Mouse (Mus musculus) lung, adult 2 months (tissue): ENCODE data around the gene Myd88. TPM values are rescaled to one million over a fixed set of nuclear protein-coding genes. Genes with fewer than 3 reads are reported as not detected.
A peak's percentile ranks its signal among the peaks of the same experiment; 100 is the strongest.
"Not testable (repeated sequence)": the region's sequence is repeated elsewhere in the genome, so short reads cannot be mapped to it uniquely, and the experiment has no call there.

ENCODE experiments used
- DNase-seq: peaks from one replicate; pipeline ENCODE4 v3.0.0; 2022
- H3K4me1 ChIP-seq: fragments of 200-500 bp; 2 replicates; pipeline ENCODE4 v1.6.1; 2011; ENCODE audit warnings: low read length; ENCODE audit not compliant: control insufficient read depth, insufficient read depth
- H3K4me3 ChIP-seq: fragments of 200-500 bp; replicated peaks from 2 replicates; pipeline ENCODE3; 2011; ENCODE audit warnings: low read depth, mild to moderate bottlenecking, control low read depth, low read length; ENCODE audit errors: extremely low read depth
- CTCF ChIP-seq: fragments of 200-500 bp; IDR thresholded peaks from 2 replicates; pipeline ENCODE4 v1.5.1; 2011; ENCODE audit warnings: mild to moderate bottlenecking, low read length, control low read depth; ENCODE audit not compliant: insufficient read depth
- POLR2A ChIP-seq: fragments of 200-500 bp; IDR thresholded peaks from 2 replicates; pipeline ENCODE4 v1.6.1; 2011; ENCODE audit warnings: low read depth, mild to moderate bottlenecking, control low read depth, low read length, borderline replicate concordance; ENCODE audit errors: extremely low read depth
- WGBS: fragments of 180-500 bp; shearing (Covaris S2); methylation state at CpG from one replicate; pipeline ENCODE4 v1.1.7; 2018; 5-methylcytosine and 5-hydroxymethylcytosine counted together
- polyA plus RNA-seq: library from polyadenylated mRNA; depleted of rRNA; stranded (reverse); fragments of >200 nt; gene quantifications from 2 replicates; pipeline ENCODE4 v1.2.3, GENCODE M21; 2012; rRNA removed

The Myd88 gene
- polyA plus RNA-seq: 29.3 and 38.5 TPM in 2 replicates

GRCm38 (mm10) chr9:119340909-119341816, at the start of gene Myd88:
Gene Myd88, minus strand, starts transcription at chr9:119341411.
- Histone ChIP-seq H3K4me1 (peaks cover 7% of the 10 kb centered on the region), H3K4me3 (peak within 1 kb of the TSS; percentile 79)
- no peak for TF ChIP-seq CTCF
- TF ChIP-seq POLR2A: peak; percentile 88; the same call in 1 of the 2 replicates
- under 1% methylated on average over 68 of the region's 68 CpGs for WGBS
- DNase-seq: peak; percentile 92

DNA sequence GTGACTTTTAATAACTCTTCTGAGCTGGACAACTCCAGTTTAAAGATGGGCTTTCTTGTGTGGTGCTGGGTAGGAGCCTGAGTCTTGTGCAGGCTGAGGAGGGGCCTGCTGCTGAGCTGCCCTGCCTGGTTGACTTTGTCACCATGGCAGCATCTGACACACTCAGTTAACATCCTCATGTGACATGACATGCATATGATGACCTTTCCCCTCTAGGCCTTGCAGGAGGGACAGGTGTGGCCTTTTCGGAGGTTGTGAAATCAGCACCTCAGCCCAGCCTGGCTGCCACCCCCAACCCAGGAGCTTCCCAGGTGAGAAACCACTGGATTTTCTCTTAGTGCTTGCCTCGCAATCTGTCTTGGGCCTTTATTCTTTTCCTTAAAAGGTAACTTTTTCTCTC, 49.0 kb upstream of the Myd88 start:
- TF ChIP-seq POLR2A: no peak
- TF ChIP-seq CTCF: no peak
- DNase-seq: no peak
- Histone ChIP-seq H3K4me3 (no peak overlapping the region), H3K4me1 (no peaks in the 10 kb centered on the region)
- WGBS: 90% methylated on average over 2 of the region's 2 CpGs

GRCm38 (mm10) chr9:119388956-119389355, 47.7 kb upstream of the Myd88 start:
- Histone ChIP-seq H3K4me3 (no peak overlapping the region), H3K4me1 (no peaks in the 10 kb centered on the region)
- 46% methylated on average over 5 of the region's 5 CpGs for WGBS
- TF ChIP-seq POLR2A (no peak), CTCF (no peak)
- DNase-seq: no peak

GRCm38 (mm10) chr9:119382603-119383002, 41.4 kb upstream of the Myd88 start:
- DNase-seq: no peak
- Histone ChIP-seq H3K4me1 (no peaks in the 10 kb centered on the region), H3K4me3 (no peak overlapping the region)
- WGBS: 70% methylated on average over 6 of the region's 6 CpGs
- no peak for TF ChIP-seq CTCF
- TF ChIP-seq POLR2A: no peak

DNA sequence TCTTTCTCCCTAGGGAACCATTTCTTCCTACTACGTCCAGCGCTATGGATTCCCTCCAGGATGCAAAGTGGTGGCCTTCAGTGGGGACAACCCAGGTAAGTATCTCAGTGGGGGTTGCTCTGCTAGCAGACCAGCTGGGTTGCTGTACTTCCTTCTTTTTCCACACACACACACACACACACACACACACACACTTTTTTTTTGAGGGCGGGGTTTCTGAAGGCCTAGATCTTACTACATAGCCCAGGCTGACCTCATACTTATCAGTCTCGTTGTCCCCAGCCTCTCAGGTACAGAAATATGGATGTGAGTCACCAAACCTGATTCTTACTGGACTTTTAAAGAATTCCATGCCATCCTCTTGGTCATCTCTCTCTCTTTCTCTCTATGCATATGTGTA, 37.0 kb upstream of the Myd88 start:
- Histone ChIP-seq H3K4me1 (no peaks in the 10 kb centered on the region), H3K4me3 (no peak overlapping the region)
- no peak for DNase-seq
- 85% methylated on average over 4 of the region's 4 CpGs for WGBS
- TF ChIP-seq POLR2A (no peak), CTCF (no peak)

DNA sequence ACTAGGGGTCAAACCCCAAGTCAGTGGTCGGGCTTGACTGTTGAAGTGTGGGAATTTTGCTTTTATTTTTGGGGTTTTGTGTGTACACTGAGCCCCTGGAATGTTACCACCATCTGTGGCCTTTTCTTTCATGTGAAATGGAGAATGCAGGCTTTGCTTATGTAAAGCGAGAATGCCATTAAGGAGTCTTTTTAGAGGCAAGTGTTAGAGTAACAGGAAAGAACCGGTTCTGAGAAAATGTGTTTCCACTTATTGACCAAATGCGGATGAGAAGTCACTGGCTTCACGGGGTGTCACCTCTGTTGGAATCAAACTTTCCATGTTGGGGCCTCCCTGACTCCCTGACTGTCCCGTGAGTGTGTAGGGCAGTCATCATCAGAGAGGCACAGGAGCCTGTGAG, 34.3 kb upstream of the Myd88 start:
- 64% methylated on average over 6 of the region's 6 CpGs for WGBS

DNA sequence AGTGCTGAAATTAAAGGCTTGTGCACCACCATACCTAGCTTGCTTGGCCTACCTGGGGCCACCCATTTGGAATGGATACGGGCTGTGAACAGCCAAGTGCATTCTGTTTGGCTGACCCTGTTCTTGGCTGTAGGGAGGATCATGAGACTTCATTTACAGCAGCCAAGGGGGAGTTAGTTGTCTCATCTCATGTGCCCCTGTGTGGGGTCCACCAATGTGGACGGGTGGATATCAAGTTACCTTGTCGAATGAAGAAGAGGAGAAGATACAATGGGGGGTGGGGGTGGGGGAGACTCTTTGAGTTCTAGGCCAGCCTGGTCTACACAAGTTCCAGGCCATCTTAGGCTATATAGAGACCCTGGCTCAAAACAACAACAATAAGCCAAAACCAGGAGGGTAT, 33.8 kb upstream of the Myd88 start:
- DNase-seq: no peak
- TF ChIP-seq POLR2A (no peak), CTCF (no peak)
- Histone ChIP-seq H3K4me3 (no peak overlapping the region), H3K4me1 (no peaks in the 10 kb centered on the region)
- 68% methylated on average over 3 of the region's 3 CpGs for WGBS

More for the DNA sequence above, 34.3 kb upstream of the Myd88 start:
- TF ChIP-seq CTCF (no peak), POLR2A (no peak)
- DNase-seq: no peak
- H3K4me3 ChIP-seq: no peak overlapping the region
- no peaks in the 10 kb centered on the region for H3K4me1 ChIP-seq

GRCm38 (mm10) chr9:119371251-119371650, 30.0 kb upstream of the Myd88 start:
- DNase-seq: no peak
- no peak for TF ChIP-seq POLR2A
- TF ChIP-seq CTCF: no peak
- Histone ChIP-seq H3K4me3 (no peak overlapping the region), H3K4me1 (no peaks in the 10 kb centered on the region)
- WGBS: 72% methylated on average over 4 of the region's 4 CpGs

- 86% methylated on average over 4 of the region's 4 CpGs for WGBS
- not testable (repeated sequence) for H3K4me1 ChIP-seq, H3K4me3 ChIP-seq, DNase-seq
Measured at GRCm38 (mm10) chr9:119370770-119371169, 29.6 kb upstream of the Myd88 start.

GRCm38 (mm10) chr9:119368367-119368766, 27.2 kb upstream of the Myd88 start:
- DNase-seq: no peak
- WGBS: 94% methylated on average over 3 of the region's 3 CpGs
- Histone ChIP-seq H3K4me1 (no peaks in the 10 kb centered on the region), H3K4me3 (no peak overlapping the region)
- no peak for TF ChIP-seq POLR2A
- no peak for TF ChIP-seq CTCF
